Mouse (Mus musculus): ENCODE data around the gene Olfr1295.

Olfr1295 gene

DNA sequence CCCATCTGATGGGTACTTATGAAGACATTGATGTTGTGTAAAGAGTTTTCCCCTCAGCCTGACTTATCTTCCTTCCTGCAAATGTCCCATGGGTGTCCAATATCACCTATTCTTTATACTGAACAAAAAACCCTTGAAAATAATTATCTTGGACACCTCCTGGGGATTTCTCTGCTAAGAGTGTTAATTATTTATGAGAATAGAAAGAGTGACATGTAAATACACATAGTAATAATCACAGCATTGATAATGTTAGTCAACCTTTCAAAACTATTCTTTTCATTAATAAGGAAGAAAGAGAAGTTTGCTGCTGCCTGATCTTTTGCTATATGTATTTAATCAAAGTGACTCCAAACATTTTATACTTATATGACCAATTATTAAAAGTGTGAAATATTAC lies at the start of gene Olfr1295:
TSS of gene Olfr1295 (minus strand) at position 101 of the 400 bp plus-strand sequence.
- DNase-seq: no peak

DNA sequence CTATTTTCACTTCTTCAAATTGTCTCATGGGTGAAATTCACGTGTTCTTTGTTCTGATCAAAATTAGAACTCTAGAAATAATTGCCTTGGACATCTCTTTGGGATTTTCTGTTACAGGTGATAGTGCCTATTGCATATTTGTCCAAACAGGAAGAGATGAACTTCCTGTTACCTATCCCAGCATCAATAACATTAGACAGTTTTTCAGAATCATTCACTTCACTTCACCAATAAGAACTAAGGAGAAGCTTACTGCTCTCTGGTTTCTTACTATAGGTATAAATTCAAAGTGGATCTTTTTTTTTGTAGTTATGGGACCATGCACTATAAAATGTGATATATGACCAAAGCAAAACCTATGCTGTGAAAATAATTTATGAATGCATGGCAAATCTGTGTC lies 29.3 kb downstream of the Olfr1295 start, which contains the start of gene Olfr1294:
TSS of gene Olfr1294 (minus strand) at position 101 of the 400 bp plus-strand sequence.
- DNase-seq: no peak

DNA sequence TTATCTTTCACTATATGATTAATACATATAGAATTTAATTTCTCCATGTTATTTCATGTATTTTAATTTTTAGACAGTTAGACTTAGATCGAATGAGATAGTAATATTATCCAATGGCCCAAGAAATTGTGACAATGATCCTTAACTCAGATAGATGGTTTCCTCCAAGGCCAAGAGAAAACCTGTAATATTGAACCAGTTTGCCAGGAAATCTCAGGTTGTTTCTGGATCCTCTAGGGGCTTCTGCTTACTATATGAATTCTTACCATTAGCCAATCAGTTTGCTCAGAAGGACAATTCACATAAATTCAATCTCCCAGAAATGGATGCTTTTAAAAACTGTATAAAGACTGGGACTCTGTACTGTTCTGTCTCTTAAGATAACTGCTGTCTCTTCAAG lies 44.6 kb downstream of the Olfr1295 start, which contains the start of gene Olfr1293-ps:
TSS of gene Olfr1293-ps (plus strand) at position 301 of the 400 bp plus-strand sequence.
- no peak for DNase-seq

DNA sequence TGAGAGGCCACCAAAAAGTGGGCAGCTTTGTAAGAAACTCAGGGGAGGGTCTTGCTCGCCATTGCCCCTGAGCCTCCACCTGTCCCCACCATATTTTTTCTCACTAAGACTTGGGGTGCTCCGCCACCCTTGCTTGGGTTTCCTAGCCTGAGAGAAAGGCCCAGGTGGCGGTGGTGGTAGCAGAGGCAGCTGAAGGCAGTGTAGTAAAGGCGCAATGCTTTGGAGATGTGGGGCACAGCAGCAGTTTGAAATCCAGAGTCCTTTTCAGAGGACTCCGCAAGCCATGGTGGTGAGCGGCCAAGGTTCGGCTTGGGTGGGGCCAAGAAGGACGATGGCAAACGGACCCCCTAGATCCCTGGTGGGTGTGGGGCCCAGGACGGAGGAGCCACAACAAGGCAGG lies 52.0 kb downstream of the Olfr1295 start:
- DNase-seq: no peak
